Mouse (Mus musculus) adrenal gland, adult 18-20 months (tissue): ENCODE data around the gene Rpl39. TPM values are rescaled to one million over a fixed set of nuclear protein-coding genes. Genes with fewer than 3 reads are reported as not detected.

Experiments used
- DNase-seq, 2 experiments: peaks; one replicate each; pipeline ENCODE4 v3.0.0; 2021 to 2022; ENCODE audit warnings: low spot score in 2 of 2
- total RNA-seq, 2 experiments: library from RNA; stranded (reverse); gene quantifications; 1 replicate in 1 of 2; 2 replicates in 1 of 2; pipeline ENCODE4 v1.2.3; 2021

The Rpl39 gene
- total RNA-seq, 2 experiments from 2014 or later: 573 to 575 TPM

GRCm38 (mm10) chrX:37068766-37069165 is 16.4 kb downstream of the Rpl39 start:
- DNase-seq: no peak

DNA sequence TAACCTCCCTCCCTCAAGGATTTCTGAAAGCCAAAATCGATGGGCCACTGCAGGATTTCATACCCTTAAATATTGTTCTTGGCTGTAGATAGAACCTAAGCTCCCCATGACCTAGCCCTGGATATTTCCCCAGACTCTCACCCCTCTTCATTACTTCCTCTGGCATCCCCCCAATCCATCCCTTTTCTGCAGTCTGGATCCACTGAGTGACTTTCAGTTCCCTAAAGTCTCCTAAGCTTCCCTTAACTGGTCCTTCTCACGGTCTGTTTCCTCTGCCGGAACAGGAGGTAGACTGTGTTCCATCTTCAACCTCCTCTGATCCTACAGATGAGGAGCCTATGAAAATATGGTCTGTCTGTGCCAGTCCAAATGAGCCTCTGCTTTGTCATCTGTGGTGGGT is 17.9 kb downstream of the Rpl39 start:
- no peak for DNase-seq

DNA sequence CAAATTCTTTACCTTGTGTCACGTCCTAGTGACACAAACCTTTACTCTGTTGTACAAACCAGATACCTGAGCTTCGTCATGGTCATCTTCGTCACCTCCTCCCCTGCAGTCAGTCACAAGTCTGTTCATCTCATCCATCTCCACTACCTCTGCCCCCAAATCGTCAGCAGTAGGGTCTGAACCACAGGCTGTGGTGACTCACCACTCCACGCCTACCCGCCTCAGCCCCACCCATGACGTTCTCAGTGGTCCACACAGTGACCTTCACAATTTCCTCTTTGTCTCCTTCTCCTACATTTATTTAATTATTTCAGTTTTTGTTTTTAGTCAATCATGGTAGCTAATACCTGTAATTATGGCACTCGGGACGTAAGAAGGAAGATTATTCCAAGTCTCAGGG is 21.3 kb downstream of the Rpl39 start:
- no peak for DNase-seq

DNA sequence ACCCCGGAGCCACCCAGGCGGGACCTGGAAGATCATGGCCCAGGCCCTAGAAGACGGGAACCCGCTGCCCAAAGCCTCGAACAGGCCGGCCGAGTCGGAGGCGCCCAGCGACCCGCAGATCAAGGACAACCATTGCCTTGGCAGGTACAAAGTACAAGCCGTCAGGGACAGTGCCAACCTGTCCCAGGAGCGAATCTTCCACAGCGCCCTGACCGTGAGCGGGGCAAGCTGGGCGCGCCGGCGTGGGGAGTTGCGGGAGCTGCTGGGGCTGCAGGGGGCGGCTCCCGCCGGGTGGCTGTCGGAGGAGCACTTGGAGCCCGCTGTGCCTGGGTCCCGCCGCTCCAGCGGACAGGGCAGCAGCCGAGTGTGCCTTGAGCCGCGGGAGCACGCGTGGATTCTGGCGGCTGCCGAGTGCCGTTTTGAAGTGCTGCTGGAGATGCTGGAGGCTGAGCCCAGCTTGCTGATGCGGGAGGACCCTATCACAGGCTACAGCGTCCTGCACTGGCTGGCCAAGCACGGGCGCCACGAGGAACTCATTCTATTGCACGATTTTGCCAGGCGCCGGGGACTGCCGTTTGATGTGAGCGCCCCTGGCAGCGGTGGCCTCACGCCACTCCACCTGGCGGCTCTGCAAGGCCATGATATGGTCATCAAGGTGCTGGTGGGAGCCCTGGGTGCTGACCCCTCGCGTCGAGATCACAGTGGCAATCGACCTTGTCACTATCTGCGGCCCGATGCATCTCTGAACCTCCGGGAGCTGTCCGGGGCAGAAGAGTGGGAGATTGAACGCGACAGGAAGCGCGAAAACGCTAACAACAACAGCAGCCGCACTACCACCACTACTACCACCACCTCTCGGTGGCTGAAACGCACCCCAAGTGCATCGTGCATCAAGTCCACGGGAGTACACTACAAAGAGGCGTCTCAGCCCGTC is 36.0 kb downstream of the Rpl39 start:
- peak; percentile 6 to 20 for DNase-seq

- peak in 1 of 2 experiments; percentile 3 for DNase-seq
Observed at GRCm38 (mm10) chrX:37048066-37048889, 36.9 kb downstream of the Rpl39 start, which contains the start of gene Sowahd. Gene Sowahd, plus strand, starts transcription at chrX:37048845.

DNA sequence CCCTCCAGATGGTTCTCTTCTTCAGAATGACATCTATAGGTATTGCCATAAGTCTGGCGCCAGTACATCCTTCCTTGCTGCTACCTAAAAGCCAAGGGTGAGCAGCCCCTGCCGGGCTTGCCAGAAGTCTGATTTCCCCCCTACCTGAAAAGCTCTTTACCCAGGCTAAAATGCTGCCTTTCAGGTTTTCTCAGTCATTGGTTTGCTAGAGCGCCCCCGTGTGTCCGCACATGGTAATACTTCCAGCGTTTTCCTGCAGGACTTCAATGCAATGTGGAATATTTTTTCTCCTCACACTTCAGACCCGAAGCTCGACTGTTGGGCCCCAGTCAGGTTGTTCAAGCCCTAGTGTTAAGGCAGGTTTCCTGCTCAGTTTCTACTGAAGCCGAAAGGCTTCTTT is 42.5 kb downstream of the Rpl39 start:
- DNase-seq: peak; percentile 44 to 54

Other genes with a start within 250 kb of the Rpl39 start
- 10 to 100 TPM; 57.3 to 74.1 TPM for gene Ube2a, start 211.5 kb downstream of the Rpl39 start, total RNA-seq
- gene C330007P06Rik, start 211.3 kb downstream of the Rpl39 start, total RNA-seq: 10 to 100 TPM; 48.6 to 50.9 TPM
- 10 to 100 TPM; 11.8 to 13.4 TPM for gene Nkrf, start 182.5 kb downstream of the Rpl39 start, total RNA-seq
- gene Sept6, start 93.6 kb downstream of the Rpl39 start, total RNA-seq: 10 to 100 TPM; 17.2 to 18.5 TPM
- gene Sowahd, start 36.6 kb downstream of the Rpl39 start, total RNA-seq: 1 to 10 TPM in 1 of 2 experiments, under 1 TPM in 1; 0.27 to 2.7 TPM
- gene Upf3b, start 24.9 kb upstream of the Rpl39 start, total RNA-seq: 10 to 100 TPM; 12.2 to 15.6 TPM
- gene Nkap, start 41.4 kb upstream of the Rpl39 start, total RNA-seq: 10 to 100 TPM; 10.8 to 15.1 TPM
- not detected for gene Akap14, start 83.4 kb upstream of the Rpl39 start, total RNA-seq
- 100 to 1,000 TPM; 442 to 644 TPM for gene Ndufa1, start 105.8 kb upstream of the Rpl39 start, total RNA-seq
- 1 to 10 TPM; 3.0 to 3.5 TPM for gene Rnf113a1, start 105.8 kb upstream of the Rpl39 start, total RNA-seq
- gene Gm9, start 125.6 kb upstream of the Rpl39 start, total RNA-seq: not detected
- not detected for gene Rhox1, start 136.9 kb upstream of the Rpl39 start, total RNA-seq
- gene Rhox2a, start 159.6 kb upstream of the Rpl39 start, total RNA-seq: not detected
- gene Rhox3a, start 164.5 kb upstream of the Rpl39 start, total RNA-seq: not detected
- not detected for gene Rhox4a, start 179.9 kb upstream of the Rpl39 start, total RNA-seq